Mouse (Mus musculus): ENCODE measurements around the gene Slit3. TPM values are rescaled to one million over a fixed set of nuclear protein-coding genes. Genes with fewer than 3 reads are reported as not detected.

Slit3 gene
- polyA plus RNA-seq, 2 experiments, result 32.9 to 33.0 TPM

DNA sequence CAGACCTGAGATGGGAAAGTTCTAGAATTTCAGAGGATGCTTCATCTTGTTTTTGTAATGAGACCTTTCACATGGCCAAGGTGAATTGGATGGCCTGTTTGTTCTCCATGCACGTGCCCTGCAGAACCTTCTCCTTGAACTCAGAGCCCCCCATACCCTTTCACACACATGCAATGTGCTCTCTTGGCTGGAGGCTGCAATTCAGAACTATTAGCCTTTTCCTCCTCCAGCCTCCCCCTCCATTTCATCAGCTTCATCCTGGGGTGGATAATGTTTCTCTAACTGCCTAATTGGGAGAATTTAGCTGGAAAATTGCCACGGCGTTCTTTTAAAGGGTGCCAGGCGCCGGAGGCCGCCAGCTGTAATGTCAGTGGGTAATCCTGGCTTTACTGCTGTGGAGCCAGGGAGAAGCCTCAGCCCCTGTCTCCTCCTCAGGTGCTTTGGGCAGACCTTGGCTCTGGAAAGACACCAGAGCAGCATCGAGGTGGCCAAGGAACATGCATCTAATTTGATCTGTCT is 178.9 kb downstream of the Slit3 start:
- ATAC-seq (ENCODE audit: low FRiP score, low read depth) (no peak), DNase-seq (ENCODE audit: low spot score) (peak; percentile 29)
- H3K4me1 ChIP-seq (ENCODE audit: control insufficient read depth, insufficient read depth, low read length), result peaks cover 20% of the 10 kb centered on the region
- 43% methylated on average over 7 of the region's 7 CpGs for WGBS
- H3K9ac ChIP-seq (ENCODE audit: low read depth, low read length, severe bottlenecking), result no peak overlapping the region
- no peak for TF ChIP-seq POLR2A (IDR thresholded peaks at IDR 0.05; ENCODE audit: borderline replicate concordance, extremely low read depth, insufficient read depth, insufficient read length)
- no peaks in the 10 kb centered on the region for H3K36me3 ChIP-seq (ENCODE audit: control insufficient read depth, insufficient read depth, low read length)
- no peak overlapping the region for H3K27ac ChIP-seq (replicated peaks; ENCODE audit: low read depth, low read length)
- H3K9me3 ChIP-seq (ENCODE audit: control insufficient read depth, low read length), result no peaks in the 10 kb centered on the region
- H3K4me2 ChIP-seq (replicated peaks; ENCODE audit: low read depth, low read length, severe bottlenecking), result no peak overlapping the region
- no peak overlapping the region for H3K4me3 ChIP-seq (replicated peaks; ENCODE audit: low read length)
- no peaks in the 10 kb centered on the region for H3K27me3 ChIP-seq (ENCODE audit: control insufficient read depth, insufficient read depth, low read length)

DNA sequence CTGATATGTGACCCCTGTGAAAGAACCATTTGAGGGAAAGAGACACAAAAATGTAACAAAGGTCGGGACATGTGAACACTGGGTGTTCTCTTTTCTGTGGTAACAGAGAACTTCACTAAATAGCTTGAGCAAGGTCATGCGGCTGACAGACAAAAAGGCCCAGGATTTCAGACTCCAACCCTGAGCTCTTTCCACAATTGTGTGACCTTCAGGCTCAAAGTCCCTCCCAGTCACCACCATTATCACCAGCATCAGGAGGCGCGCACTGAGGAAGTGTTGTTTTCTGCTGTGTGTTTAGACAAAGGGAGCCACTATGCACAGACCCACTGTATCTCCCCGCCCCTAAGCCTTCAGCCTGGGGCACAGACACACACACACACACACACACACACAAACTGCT is 181.2 kb downstream of the Slit3 start:
- Histone ChIP-seq H3K27me3 (ENCODE audit: control insufficient read depth, insufficient read depth, low read length) (no peaks in the 10 kb centered on the region), H3K27ac (replicated peaks; ENCODE audit: low read depth, low read length) (no peak overlapping the region), H3K4me3 (replicated peaks; ENCODE audit: low read length) (no peak overlapping the region), H3K4me1 (ENCODE audit: control insufficient read depth, insufficient read depth, low read length) (peaks cover 18% of the 10 kb centered on the region), H3K4me2 (replicated peaks; ENCODE audit: low read depth, low read length, severe bottlenecking) (no peak overlapping the region), H3K9ac (ENCODE audit: low read depth, low read length, severe bottlenecking) (no peak overlapping the region), H3K36me3 (ENCODE audit: control insufficient read depth, insufficient read depth, low read length) (no peaks in the 10 kb centered on the region), H3K9me3 (ENCODE audit: control insufficient read depth, low read length) (no peaks in the 10 kb centered on the region)
- no peak for ATAC-seq (ENCODE audit: low FRiP score, low read depth)
- no peak for DNase-seq (ENCODE audit: low spot score)
- WGBS, result 90% methylated on average over 5 of the region's 5 CpGs
- no peak for TF ChIP-seq POLR2A (IDR thresholded peaks at IDR 0.05; ENCODE audit: borderline replicate concordance, extremely low read depth, insufficient read depth, insufficient read length)

DNA sequence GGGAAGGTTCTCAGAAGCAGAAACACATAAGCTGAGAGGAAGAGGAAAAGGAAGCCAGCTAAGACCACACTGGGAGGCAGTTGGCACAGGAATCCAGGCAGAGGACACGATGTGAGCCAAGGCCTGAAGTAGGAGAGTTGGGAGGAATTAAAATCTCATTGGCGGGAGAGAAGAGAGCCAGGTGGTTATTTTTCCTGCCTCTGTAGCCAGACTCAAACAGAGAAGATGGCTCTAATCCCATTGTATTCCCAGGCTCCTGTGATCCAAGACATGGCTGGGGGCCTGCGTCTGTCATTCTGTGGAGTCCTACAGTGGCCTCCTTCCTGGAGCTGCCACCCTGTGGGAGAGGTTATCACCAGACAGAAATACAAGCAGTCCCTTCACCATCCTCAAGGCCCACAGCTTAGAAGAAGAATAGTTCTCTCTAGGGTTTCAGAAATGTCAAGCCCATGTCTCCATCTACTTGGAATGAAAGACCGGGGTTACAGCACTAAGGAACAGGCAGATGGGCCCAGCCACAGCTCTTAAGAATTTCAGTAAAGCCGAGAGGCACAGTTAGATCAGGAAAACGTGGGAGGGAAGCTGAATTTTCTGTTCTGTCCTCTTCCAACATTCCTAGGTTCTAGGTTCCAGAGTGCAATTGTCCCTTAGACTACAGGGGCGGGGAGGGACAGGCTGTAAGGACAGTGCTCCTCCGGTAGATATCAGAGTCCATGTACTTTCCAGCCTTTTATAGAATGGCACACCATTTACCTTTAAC is 183.4 kb downstream of the Slit3 start:
- no peak overlapping the region for H3K9ac ChIP-seq (ENCODE audit: low read depth, low read length, severe bottlenecking)
- 81% methylated on average over 8 of the region's 8 CpGs for WGBS
- no peaks in the 10 kb centered on the region for H3K9me3 ChIP-seq (ENCODE audit: control insufficient read depth, low read length)
- H3K4me2 ChIP-seq (replicated peaks; ENCODE audit: low read depth, low read length, severe bottlenecking), result no peak overlapping the region
- DNase-seq (ENCODE audit: low spot score) (no peak), ATAC-seq (ENCODE audit: low FRiP score, low read depth) (no peak)
- no peaks in the 10 kb centered on the region; the same call in 1 of the 2 replicates for H3K36me3 ChIP-seq (ENCODE audit: control insufficient read depth, insufficient read depth, low read length)
- TF ChIP-seq POLR2A (IDR thresholded peaks at IDR 0.05; ENCODE audit: borderline replicate concordance, extremely low read depth, insufficient read depth, insufficient read length), result no peak
- peaks cover 16% of the 10 kb centered on the region for H3K4me1 ChIP-seq (ENCODE audit: control insufficient read depth, insufficient read depth, low read length)
- no peaks in the 10 kb centered on the region for H3K27me3 ChIP-seq (ENCODE audit: control insufficient read depth, insufficient read depth, low read length)
- no peak overlapping the region for H3K27ac ChIP-seq (replicated peaks; ENCODE audit: low read depth, low read length)
- no peak overlapping the region for H3K4me3 ChIP-seq (replicated peaks; ENCODE audit: low read length)

DNA sequence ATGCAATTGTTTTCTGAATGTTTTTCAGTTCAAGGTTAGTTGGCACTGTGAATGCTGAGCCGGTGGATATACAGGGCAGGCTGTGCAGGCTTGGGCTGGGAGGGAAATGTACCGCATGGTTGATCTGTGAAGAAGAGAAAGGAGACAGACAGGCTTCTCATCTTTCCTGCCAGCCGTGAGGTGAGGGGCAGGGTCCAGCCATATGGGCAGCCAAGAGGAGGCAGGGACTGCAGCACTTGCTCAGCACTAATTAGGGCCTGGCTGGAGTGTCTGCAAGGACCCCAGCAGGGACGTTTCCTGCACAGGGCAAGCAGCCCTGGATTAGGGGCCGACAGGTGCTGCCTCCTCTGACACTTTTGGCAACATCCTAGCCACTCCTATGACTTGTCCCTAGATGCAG is 184.1 kb downstream of the Slit3 start:
- H3K4me3 ChIP-seq (replicated peaks; ENCODE audit: low read length), result no peak overlapping the region
- ATAC-seq (ENCODE audit: low FRiP score, low read depth) (no peak), DNase-seq (ENCODE audit: low spot score) (no peak)
- WGBS, result 52% methylated on average over 5 of the region's 5 CpGs
- TF ChIP-seq POLR2A (IDR thresholded peaks at IDR 0.05; ENCODE audit: borderline replicate concordance, extremely low read depth, insufficient read depth, insufficient read length), result no peak
- H3K27me3 ChIP-seq (ENCODE audit: control insufficient read depth, insufficient read depth, low read length), result no peaks in the 10 kb centered on the region
- no peaks in the 10 kb centered on the region; the same call in 1 of the 2 replicates for H3K36me3 ChIP-seq (ENCODE audit: control insufficient read depth, insufficient read depth, low read length)
- no peak overlapping the region for H3K27ac ChIP-seq (replicated peaks; ENCODE audit: low read depth, low read length)
- H3K4me2 ChIP-seq (replicated peaks; ENCODE audit: low read depth, low read length, severe bottlenecking), result no peak overlapping the region
- H3K4me1 ChIP-seq (ENCODE audit: control insufficient read depth, insufficient read depth, low read length), result peaks cover 11% of the 10 kb centered on the region
- H3K9me3 ChIP-seq (ENCODE audit: control insufficient read depth, low read length), result no peaks in the 10 kb centered on the region
- no peak overlapping the region for H3K9ac ChIP-seq (ENCODE audit: low read depth, low read length, severe bottlenecking)

DNA sequence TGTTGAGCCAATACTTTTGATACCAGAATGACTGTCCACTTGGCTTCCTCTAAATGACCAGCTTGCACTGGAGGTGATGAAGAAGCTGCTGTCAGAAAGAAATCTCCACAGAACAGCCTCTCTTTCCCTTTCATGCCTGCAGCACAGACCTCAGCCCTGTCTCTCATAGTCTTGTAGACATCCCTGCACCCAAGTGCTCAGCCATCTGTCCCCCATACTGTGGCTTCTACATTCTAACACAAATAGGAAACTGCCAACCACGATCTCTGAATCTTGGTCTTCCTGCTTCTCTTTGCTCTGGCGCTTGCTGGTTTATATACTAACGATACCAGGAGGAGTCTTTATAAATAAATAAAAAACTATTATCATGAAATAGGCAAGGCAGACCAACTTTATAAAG is 184.9 kb downstream of the Slit3 start:
- Histone ChIP-seq H3K9ac (ENCODE audit: low read depth, low read length, severe bottlenecking) (no peak overlapping the region), H3K27ac (replicated peaks; ENCODE audit: low read depth, low read length) (no peak overlapping the region), H3K4me1 (ENCODE audit: control insufficient read depth, insufficient read depth, low read length) (peaks cover 11% of the 10 kb centered on the region), H3K36me3 (ENCODE audit: control insufficient read depth, insufficient read depth, low read length) (no peaks in the 10 kb centered on the region; the same call in 1 of the 2 replicates), H3K9me3 (ENCODE audit: control insufficient read depth, low read length) (no peaks in the 10 kb centered on the region), H3K4me3 (replicated peaks; ENCODE audit: low read length) (no peak overlapping the region), H3K27me3 (ENCODE audit: control insufficient read depth, insufficient read depth, low read length) (no peaks in the 10 kb centered on the region), H3K4me2 (replicated peaks; ENCODE audit: low read depth, low read length, severe bottlenecking) (no peak overlapping the region)
- ATAC-seq (ENCODE audit: low FRiP score, low read depth) (no peak), DNase-seq (ENCODE audit: low spot score) (no peak)
- WGBS, result 91% methylated on average over 3 of the region's 3 CpGs
- no peak for TF ChIP-seq POLR2A (IDR thresholded peaks at IDR 0.05; ENCODE audit: borderline replicate concordance, extremely low read depth, insufficient read depth, insufficient read length)

Data from limb, embryonic 14.5 days (tissue).